Mouse (Mus musculus) liver, embryonic 14.5 days (tissue): Measurements from ENCODE around the gene Gnb2. TPM values are rescaled to one million over a fixed set of nuclear protein-coding genes. Genes with fewer than 3 reads are reported as not detected.

Experiments used
- ATAC-seq: fragments of 200-750 bp; cut with Nextera tagmentation; 2 replicates; pipeline ENCODE4 v1.8.0; 2017; ENCODE audit warnings: moderate number of reproducible peaks, mild to moderate bottlenecking, moderate library complexity; ENCODE audit not compliant: insufficient read depth
- DNase-seq, 3 experiments: peaks; one replicate each; pipeline ENCODE4 v3.0.0-alpha.2; 2012 to 2013; ENCODE audit warnings: low read depth in 3 of 3, low spot score in 3 of 3
- H3K27ac ChIP-seq: fragments of 300-500 bp; sonication (generic); 2 replicates; pipeline ENCODE4 v1.5.1; 2014; ENCODE audit warnings: moderate library complexity, mild to moderate bottlenecking, control low read depth, inconsistent platforms
- H3K27me3 ChIP-seq: fragments of 300-500 bp; sonication (generic); 2 replicates; pipeline ENCODE4 v1.6.1; 2014; ENCODE audit warnings: mild to moderate bottlenecking, low read length, moderate library complexity; ENCODE audit not compliant: control insufficient read depth, insufficient read depth
- H3K36me3 ChIP-seq: fragments of 300-500 bp; sonication (generic); replicated peaks from 2 replicates; pipeline ENCODE4 v1.6.1; 2014; ENCODE audit warnings: low read depth; ENCODE audit not compliant: control insufficient read depth, insufficient read depth
- H3K4me1 ChIP-seq, 2 experiments: fragments of 200-500 bp in 1 of 2; fragments of 300-500 bp in 1 of 2; sonication (generic) in 1 of 2; replicated peaks; 2 replicates each; pipeline ENCODE4 v1.6.1; 2012 to 2014; ENCODE audit warnings: antibody characterized with exemption in 1 of 2, inconsistent platforms in 1 of 2, low read length in 1 of 2; ENCODE audit not compliant: control insufficient read depth in 2 of 2, insufficient read depth in 2 of 2
- H3K4me2 ChIP-seq: fragments of 300-500 bp; sonication (generic); 2 replicates; pipeline ENCODE4 v1.6.1; 2014; ENCODE audit warnings: low read depth, mild to moderate bottlenecking, control low read depth, moderate library complexity
- H3K4me3 ChIP-seq, 2 experiments: fragments of 200-500 bp in 1 of 2; fragments of 300-500 bp in 1 of 2; sonication (generic) in 1 of 2; 2 replicates each; pipeline ENCODE4 v1.5.1; 2012 to 2014; ENCODE audit warnings: low read depth in 2 of 2, low read length in 2 of 2, mild to moderate bottlenecking in 2 of 2, control low read depth in 1 of 2, inconsistent platforms in 1 of 2, moderate library complexity in 1 of 2; ENCODE audit not compliant: insufficient read depth in 1 of 2
- H3K9ac ChIP-seq: fragments of 300-500 bp; sonication (generic); replicated peaks from 2 replicates; pipeline ENCODE4 v1.6.1; 2014; ENCODE audit warnings: mild to moderate bottlenecking, control low read depth, moderate library complexity
- H3K9me3 ChIP-seq: fragments of 300-500 bp; sonication (generic); 2 replicates; pipeline ENCODE4 v1.6.1; 2016; ENCODE audit warnings: low read length, mixed read lengths; ENCODE audit not compliant: control insufficient read depth
- CTCF ChIP-seq: IDR thresholded peaks from 2 replicates; pipeline ENCODE4 v1.5.1; 2016; ENCODE audit warnings: antibody characterized with exemption, low read depth, control low read depth
- EP300 ChIP-seq: IDR thresholded peaks from 2 replicates; pipeline ENCODE4 v1.6.1; 2016; ENCODE audit warnings: antibody characterized with exemption, low read depth
- WGBS: fragments of 180-500 bp; shearing (Covaris S2); extraction: QIAGEN DNeasy Blood & Tissue Kit; methylation state at CpG from one replicate; pipeline ENCODE4 v1.1.7; 2014; ENCODE audit not compliant: insufficient replicate concordance; 5-methylcytosine and 5-hydroxymethylcytosine counted together
- polyA plus RNA-seq, 2 experiments: library from polyadenylated mRNA; depleted of rRNA in 1 of 2; stranded (reverse) in 1 of 2; unstranded in 1 of 2; fragments of >200 nt; fragmentation: Nextera tagmentation in 1 of 2; extraction: Ambion mirVana in 1 of 2; gene quantifications; 2 replicates each; pipeline versions ENCODE4 v1.2.1 to v1.2.3; 2012 to 2014

Gnb2 gene
- polyA plus RNA-seq, 2 experiments = 151 to 211 TPM

DNA sequence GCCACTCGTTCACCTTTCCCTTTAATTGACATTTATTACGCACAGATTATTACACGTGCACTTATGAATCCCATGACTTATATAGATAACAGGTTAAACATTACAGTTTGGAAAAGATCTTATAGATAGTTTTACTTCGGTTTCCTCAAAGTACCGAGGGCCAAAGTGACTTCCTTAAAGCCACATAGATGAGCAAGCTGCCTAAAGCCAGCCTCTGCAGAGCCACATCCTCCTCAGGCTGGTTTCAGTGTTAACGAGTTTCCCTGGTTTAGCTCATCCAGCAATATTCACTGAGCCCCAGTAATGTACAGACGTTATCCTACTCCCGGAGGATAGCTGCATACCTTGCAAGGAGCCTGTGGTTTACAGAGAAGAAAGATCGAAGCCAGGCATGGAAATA is 2.0 kb upstream of the Gnb2 start:
- Histone ChIP-seq H3K4me2 (no peak overlapping the region), H3K36me3 (peaks cover 3% of the 10 kb centered on the region), H3K4me3 (no peak overlapping the region), H3K4me1 (peaks cover 4 to 9% of the 10 kb centered on the region in 2 experiments; a peak in 3 of 4 replicates), H3K27me3 (no peaks in the 10 kb centered on the region), H3K9ac (no peak overlapping the region), H3K27ac (no peak overlapping the region), H3K9me3 (no peaks in the 10 kb centered on the region)
- TF ChIP-seq CTCF = no peak
- no peak for TF ChIP-seq EP300
- DNase-seq = no peak
- 44% methylated on average over 9 of the region's 9 CpGs for WGBS
- no peak for ATAC-seq

DNA sequence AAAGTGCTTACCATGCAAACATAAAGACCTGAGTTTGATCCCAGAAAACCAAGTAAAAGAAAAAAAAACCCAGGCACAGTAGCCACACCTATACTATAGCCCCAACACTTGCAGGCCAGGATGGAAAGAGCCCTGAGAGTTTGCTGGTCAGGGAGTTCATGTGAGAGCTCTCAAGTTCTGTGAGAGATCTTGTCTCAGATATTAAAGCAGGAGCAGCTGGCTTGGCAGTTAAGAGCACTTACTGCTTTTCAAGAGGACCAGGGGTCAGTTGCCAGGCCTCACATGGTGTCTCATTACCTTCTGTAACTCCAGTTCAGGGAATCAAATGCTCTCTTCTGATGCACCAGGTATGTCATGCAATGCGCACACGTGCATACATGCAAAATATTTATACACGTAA is 1.5 kb upstream of the Gnb2 start:
- H3K4me1 ChIP-seq = peaks cover 4 to 9% of the 10 kb centered on the region in 2 experiments; a peak in 3 of 4 replicates
- no peak for TF ChIP-seq CTCF
- TF ChIP-seq EP300 = no peak
- no peak overlapping the region for H3K4me3 ChIP-seq
- no peak overlapping the region for H3K27ac ChIP-seq
- H3K4me2 ChIP-seq = no peak overlapping the region
- H3K36me3 ChIP-seq = peaks cover 6% of the 10 kb centered on the region
- H3K27me3 ChIP-seq = no peaks in the 10 kb centered on the region
- DNase-seq = no peak
- H3K9ac ChIP-seq = no peak overlapping the region
- H3K9me3 ChIP-seq = no peaks in the 10 kb centered on the region
- no peak for ATAC-seq
- WGBS = 81% methylated on average over 3 of the region's 3 CpGs

DNA sequence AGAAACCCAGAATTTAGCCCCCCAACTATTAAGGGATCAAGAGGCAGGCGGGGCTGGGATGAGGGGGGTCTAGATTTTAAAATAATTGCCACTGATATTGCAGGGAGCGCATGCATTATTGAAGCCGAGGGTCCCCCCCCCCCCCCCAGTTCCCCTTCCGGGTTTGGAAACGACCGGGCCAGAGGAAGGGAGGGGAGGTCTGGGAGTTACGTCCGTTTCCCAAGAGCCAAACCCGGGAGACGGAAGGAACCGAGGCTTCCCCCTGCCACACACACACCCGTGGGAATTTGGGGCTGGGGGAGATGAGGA is 548 bp downstream of the Gnb2 start:
- H3K27me3 ChIP-seq = no peaks in the 10 kb centered on the region
- H3K36me3 ChIP-seq = peaks cover 24% of the 10 kb centered on the region
- H3K9ac ChIP-seq = peak overlapping the region; percentile 95
- DNase-seq = no peak
- 0% methylated on average over 11 of the region's 12 CpGs for whole genome bisulfite sequencing
- no peaks in the 10 kb centered on the region for H3K9me3 ChIP-seq
- peak overlapping the region; percentile 74 for H3K27ac ChIP-seq
- peak overlapping the region; percentile 68 to 95 for H3K4me3 ChIP-seq
- peak overlapping the region; percentile 90 for H3K4me2 ChIP-seq
- peak; percentile 34 for ATAC-seq
- peaks cover 4 to 9% of the 10 kb centered on the region in 2 experiments; a peak in 3 of 4 replicates for H3K4me1 ChIP-seq
- TF ChIP-seq CTCF = no peak
- no peak for TF ChIP-seq EP300

DNA sequence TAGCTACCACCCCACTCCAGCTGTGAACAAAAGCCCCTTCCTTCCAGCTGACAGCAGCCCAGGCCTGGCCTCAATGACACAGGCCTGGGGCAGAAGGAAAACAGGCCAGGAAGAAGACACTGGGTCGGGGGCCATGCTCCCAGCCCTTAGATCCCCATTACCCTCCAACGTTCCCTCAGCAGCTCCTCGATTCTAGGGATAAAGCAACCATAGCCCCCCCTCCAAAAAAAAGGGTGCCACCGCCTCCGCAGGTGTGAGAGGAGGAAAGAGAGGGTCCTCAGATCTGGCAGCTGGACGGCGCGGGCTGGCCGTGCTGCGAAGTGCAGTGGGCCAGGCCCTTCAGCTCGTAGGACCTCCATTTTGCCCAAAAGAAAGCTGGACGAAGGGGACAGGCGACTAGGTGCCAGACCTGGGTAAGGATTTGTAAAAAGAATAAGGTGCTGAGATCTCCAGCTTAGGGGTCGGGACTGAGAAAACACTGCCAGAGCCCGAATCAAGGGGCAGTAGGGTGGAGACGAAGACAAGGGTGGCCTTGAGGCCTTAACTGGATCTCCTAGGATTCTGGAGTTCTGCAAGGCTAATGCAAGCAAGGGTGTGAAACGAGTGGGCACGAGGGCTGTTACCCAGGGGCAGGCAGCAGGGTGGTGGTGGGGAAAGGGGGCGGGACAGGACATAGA is 1.0 kb downstream of the Gnb2 start:
- no peak for ATAC-seq
- TF ChIP-seq EP300 (no peak), CTCF (no peak)
- WGBS = under 1% methylated on average over 19 of the region's 19 CpGs

DNA sequence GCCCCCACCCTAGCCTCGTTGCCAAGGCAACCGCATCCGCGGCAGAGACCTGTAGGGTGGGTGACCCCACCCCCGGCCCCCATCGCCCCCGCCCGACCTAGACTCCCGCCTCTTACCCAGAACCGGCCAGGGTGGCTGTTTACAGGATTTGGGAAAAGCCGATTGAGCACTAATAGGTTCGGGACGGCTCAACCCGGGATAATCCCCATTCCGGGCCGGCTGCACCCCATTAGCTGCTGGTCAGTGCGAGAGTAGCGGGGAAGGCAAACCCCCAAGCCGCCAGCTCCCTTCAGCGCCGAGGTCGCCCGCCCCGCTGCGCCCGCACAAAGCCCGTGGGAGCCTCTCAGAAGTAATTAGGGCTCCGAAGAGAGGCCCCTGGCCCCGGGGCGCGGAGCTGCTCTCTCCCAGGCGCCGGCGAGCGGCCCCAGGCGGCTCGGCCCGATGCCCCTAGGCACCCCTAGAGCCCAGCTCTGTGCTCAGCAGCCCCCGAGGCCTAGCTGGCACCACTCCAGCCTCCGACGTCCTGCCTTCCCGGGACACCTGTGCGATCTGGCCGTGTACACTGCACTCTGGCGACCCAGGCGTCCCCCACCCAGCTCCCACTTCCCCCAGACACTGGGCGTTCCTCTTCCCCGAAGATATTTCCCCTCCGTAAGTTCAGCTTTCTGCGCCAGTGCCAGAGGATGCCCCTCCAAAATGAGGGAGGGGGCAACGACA is 1.7 kb downstream of the Gnb2 start:
- Histone ChIP-seq H3K27ac (peak overlapping the region; percentile 74), H3K4me1 (peaks cover 4 to 9% of the 10 kb centered on the region in 2 experiments; a peak in 3 of 4 replicates), H3K4me3 (peak overlapping the region; percentile 68 to 95), H3K27me3 (no peaks in the 10 kb centered on the region), H3K9ac (peak overlapping the region; percentile 95), H3K4me2 (peak overlapping the region; percentile 90), H3K36me3 (peaks cover 32% of the 10 kb centered on the region), H3K9me3 (no peaks in the 10 kb centered on the region)
- DNase-seq (no peak), ATAC-seq (peak; percentile 9)
- WGBS = 1% methylated on average over 51 of the region's 51 CpGs
- TF ChIP-seq EP300 = no peak
- TF ChIP-seq CTCF = no peak

More for the DNA sequence above, 1.0 kb downstream of the Gnb2 start:
- Histone ChIP-seq H3K9me3 (no peaks in the 10 kb centered on the region), H3K27me3 (no peaks in the 10 kb centered on the region), H3K4me2 (peak overlapping the region; percentile 90), H3K4me3 (peak overlapping the region; percentile 68 to 95), H3K36me3 (peaks cover 29% of the 10 kb centered on the region), H3K4me1 (peaks cover 4 to 9% of the 10 kb centered on the region in 2 experiments; a peak in 3 of 4 replicates), H3K27ac (peak overlapping the region; percentile 74), H3K9ac (peak overlapping the region; percentile 95)
- DNase-seq = no peak
